Mouse (Mus musculus) ovary, postnatal 10 days (tissue): ENCODE data around the gene Slc15a4.

Source experiments
- DNase-seq: peaks from one replicate; pipeline ENCODE4 v3.0.0; 2022; ENCODE audit warnings: low spot score

Gene Slc15a4

GRCm38 (mm10) chr5:127620371-127620770 lies 12.3 kb downstream of the Slc15a4 start:
- no peak for DNase-seq

- DNase-seq, result no peak
Measured at GRCm38 (mm10) chr5:127618834-127619233, 13.9 kb downstream of the Slc15a4 start.

- DNase-seq, result peak; percentile 92
Measured at GRCm38 (mm10) chr5:127616884-127617635, 15.6 kb downstream of the Slc15a4 start.

- DNase-seq, result no peak
Measured at GRCm38 (mm10) chr5:127616151-127616550, 16.5 kb downstream of the Slc15a4 start.

- no peak for DNase-seq
Measured at GRCm38 (mm10) chr5:127615459-127615858, 17.2 kb downstream of the Slc15a4 start.

GRCm38 (mm10) chr5:127612397-127612796 lies 20.3 kb downstream of the Slc15a4 start:
- DNase-seq, result no peak

- no peak for DNase-seq
Measured at GRCm38 (mm10) chr5:127611881-127612280, 20.8 kb downstream of the Slc15a4 start.

- no peak for DNase-seq
Measured at GRCm38 (mm10) chr5:127610787-127611509, 21.7 kb downstream of the Slc15a4 start.

- no peak for DNase-seq
Measured at GRCm38 (mm10) chr5:127609191-127609714, 23.4 kb downstream of the Slc15a4 start.

GRCm38 (mm10) chr5:127607507-127607906 lies 25.2 kb downstream of the Slc15a4 start:
- no peak for DNase-seq

GRCm38 (mm10) chr5:127602996-127603395 lies 29.7 kb downstream of the Slc15a4 start:
- DNase-seq, result no peak

GRCm38 (mm10) chr5:127596862-127597261 lies 35.8 kb downstream of the Slc15a4 start:
- no peak for DNase-seq

- no peak for DNase-seq
Measured at GRCm38 (mm10) chr5:127595676-127596075, 37.0 kb downstream of the Slc15a4 start.

- no peak for DNase-seq
Measured at GRCm38 (mm10) chr5:127592854-127593253, 39.8 kb downstream of the Slc15a4 start.

GRCm38 (mm10) chr5:127592406-127592805 lies 40.3 kb downstream of the Slc15a4 start:
- no peak for DNase-seq

- DNase-seq, result no peak
Measured at GRCm38 (mm10) chr5:127587854-127588253, 44.8 kb downstream of the Slc15a4 start.

- no peak for DNase-seq
Measured at GRCm38 (mm10) chr5:127583658-127584057, 49.0 kb downstream of the Slc15a4 start.

- DNase-seq, result no peak
Measured at GRCm38 (mm10) chr5:127577419-127577818, 55.3 kb downstream of the Slc15a4 start.

GRCm38 (mm10) chr5:127567165-127567741 lies 65.4 kb downstream of the Slc15a4 start:
- no peak for DNase-seq

- DNase-seq, result no peak
Measured at GRCm38 (mm10) chr5:127561086-127561485, 71.6 kb downstream of the Slc15a4 start.

- no peak for DNase-seq
Measured at GRCm38 (mm10) chr5:127548136-127548535, 84.6 kb downstream of the Slc15a4 start.

- no peak for DNase-seq
Measured at GRCm38 (mm10) chr5:127546585-127546991, 86.1 kb downstream of the Slc15a4 start.
